Mouse (Mus musculus) neural tube, postnatal 0 days (tissue): ENCODE measurements around the gene Npcd. TPM values are rescaled to one million over a fixed set of nuclear protein-coding genes. Genes with fewer than 3 reads are reported as not detected.

ENCODE experiments used
- polyA plus RNA-seq: library from polyadenylated mRNA; unstranded; fragments of >200 nt; fragmentation: Nextera tagmentation; extraction: Ambion mirVana; gene quantifications from 2 replicates; pipeline ENCODE4 v1.2.1, GENCODE M21; 2015

Gene Npcd
- polyA plus RNA-seq, result 1.0 and 1.7 TPM in 2 replicates

GRCm38 (mm10) chr15:79834130-79834880 is at the start of gene Npcd, which contains the start of gene Cbx6:
Npcd (minus strand) TSS chr15:79834237.
Cbx6 (minus strand) TSS chr15:79834688.

GRCm38 (mm10) chr15:79804352-79805071 is 29.5 kb downstream of the Npcd start, which contains the start of gene Nptxr:
Nptxr (minus strand) TSS chr15:79804766.

GRCm38 (mm10) chr15:79777749-79778148 is 56.3 kb downstream of the Npcd start, which contains the start of gene Dnal4:
Dnal4 (minus strand) TSS chr15:79777849.

GRCm38 (mm10) chr15:79741921-79742705 is 91.9 kb downstream of the Npcd start, which contains the start of gene Sun2:
Sun2 (minus strand) TSS chr15:79742536.

Other genes with a start within 250 kb of the Npcd start
- 1.6 and 1.8 TPM in 2 replicates for gene Dmc1, start 229.1 kb downstream of the Npcd start, polyA plus RNA-seq
- 1.6 and 3.1 TPM in 2 replicates for gene Fam227a, start 175.3 kb downstream of the Npcd start, polyA plus RNA-seq
- 89.4 and 95.8 TPM in 2 replicates for gene Cby1, start 175.0 kb downstream of the Npcd start, polyA plus RNA-seq
- gene Tomm22, start 163.4 kb downstream of the Npcd start, polyA plus RNA-seq, result 248 and 250 TPM in 2 replicates
- 19.0 and 19.3 TPM in 2 replicates for gene Josd1, start 146.3 kb downstream of the Npcd start, polyA plus RNA-seq
- gene Gtpbp1, start 143.4 kb downstream of the Npcd start, polyA plus RNA-seq, result 29.9 and 35.4 TPM in 2 replicates
- 2.1 and 2.8 TPM in 2 replicates for gene Sun2, start 91.7 kb downstream of the Npcd start, polyA plus RNA-seq
- gene Dnal4, start 56.4 kb downstream of the Npcd start, polyA plus RNA-seq, result 44.9 and 49.0 TPM in 2 replicates
- gene Nptxr, start 29.5 kb downstream of the Npcd start, polyA plus RNA-seq, result 67.2 and 72.9 TPM in 2 replicates
- gene Cbx6, start 451 bp upstream of the Npcd start, polyA plus RNA-seq, result 58.2 and 60.4 TPM in 2 replicates
- gene Apobec3, start 57.4 kb upstream of the Npcd start, polyA plus RNA-seq, result 5.9 and 8.0 TPM in 2 replicates
- 3.1 and 4.2 TPM in 2 replicates for gene Cbx7, start 136.9 kb upstream of the Npcd start, polyA plus RNA-seq
- 11.0 and 11.7 TPM in 2 replicates for gene Pdgfb, start 180.7 kb upstream of the Npcd start, polyA plus RNA-seq